Mouse (Mus musculus): ENCODE data around the gene Ifnar2. TPM values are rescaled to one million over a fixed set of nuclear protein-coding genes. Genes with fewer than 3 reads are reported as not detected.

The Ifnar2 gene
- polyA plus RNA-seq, 1 experiment from 2014 or later: 29.9 TPM

DNA sequence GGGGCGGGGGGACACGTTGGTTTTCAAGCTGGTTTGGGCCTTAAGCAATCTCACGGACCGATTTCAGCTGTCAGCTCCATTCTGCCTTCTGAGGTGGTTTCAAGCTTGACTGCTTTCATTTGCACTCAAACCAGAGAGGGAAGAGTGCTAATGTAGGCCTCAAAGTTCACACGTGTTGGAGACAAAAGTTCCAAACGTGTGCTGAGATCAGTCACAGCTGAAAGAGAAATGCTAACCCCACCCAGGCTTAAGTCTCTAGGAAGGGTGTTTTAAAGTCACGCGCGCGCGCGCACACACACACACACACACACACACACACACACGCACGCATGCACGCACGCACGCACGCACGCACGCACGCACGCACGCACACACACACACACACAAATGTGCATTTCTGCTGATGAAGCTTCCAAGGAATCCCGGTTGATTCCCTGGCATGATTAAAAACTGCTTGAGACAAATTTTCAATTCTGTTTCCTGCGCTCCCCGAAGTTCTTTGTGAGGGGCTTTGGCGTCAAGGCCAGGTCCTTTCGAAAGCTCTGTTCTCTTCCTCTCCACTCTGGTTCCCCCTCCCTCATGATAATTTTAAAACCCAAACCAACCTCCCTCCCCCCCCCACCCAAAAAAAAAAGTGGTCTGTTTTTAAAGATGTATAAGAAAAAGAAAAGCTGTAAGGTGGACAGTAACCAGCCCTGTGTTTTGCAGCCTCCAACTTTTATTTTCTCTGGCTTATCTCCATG, 23.8 kb upstream of the Ifnar2 start:
- Histone ChIP-seq H3K4me2 (no peak overlapping the region), H3K4me3 (replicated peaks) (no peak overlapping the region), H3K36me3 (replicated peaks) (no peaks in the 10 kb centered on the region), H3K4me1 (peaks cover 22% of the 10 kb centered on the region), H3K9ac (no peak overlapping the region), H3K27ac (no peak overlapping the region), H3K27me3 (peaks cover 65% of the 10 kb centered on the region), H3K9me3 (no peaks in the 10 kb centered on the region)
- WGBS: 67% methylated on average over 28 of the region's 28 CpGs
- 0 out of 2 replicates have a peak, but pooled peaks have one; percentile 2 for ATAC-seq (ENCODE audit: low FRiP score)

GRCm38 (mm10) chr16:91352084-91352562, 20.5 kb upstream of the Ifnar2 start:
- ATAC-seq (ENCODE audit: low FRiP score): peak; percentile 27; the same call in 1 of the 2 replicates
- Histone ChIP-seq H3K9ac (no peak overlapping the region), H3K27ac (no peak overlapping the region), H3K9me3 (no peaks in the 10 kb centered on the region), H3K4me1 (peaks cover 22% of the 10 kb centered on the region), H3K36me3 (replicated peaks) (no peaks in the 10 kb centered on the region), H3K27me3 (peaks cover 53% of the 10 kb centered on the region), H3K4me2 (no peak overlapping the region), H3K4me3 (replicated peaks) (no peak overlapping the region)
- WGBS: 3% methylated on average over 7 of the region's 7 CpGs

- peaks cover 53% of the 10 kb centered on the region for H3K27me3 ChIP-seq
- no peak for ATAC-seq (ENCODE audit: low FRiP score)
- H3K4me1 ChIP-seq: peaks cover 21% of the 10 kb centered on the region
Observed at GRCm38 (mm10) chr16:91352749-91353148, 19.8 kb upstream of the Ifnar2 start.

GRCm38 (mm10) chr16:91353177-91353576, 19.4 kb upstream of the Ifnar2 start:
- no peak overlapping the region for H3K4me2 ChIP-seq
- H3K36me3 ChIP-seq (replicated peaks): no peaks in the 10 kb centered on the region
- H3K27ac ChIP-seq: no peak overlapping the region
- no peaks in the 10 kb centered on the region for H3K9me3 ChIP-seq
- WGBS: 83% methylated on average over 6 of the region's 6 CpGs
- H3K27me3 ChIP-seq: peaks cover 53% of the 10 kb centered on the region
- no peak for ATAC-seq (ENCODE audit: low FRiP score)
- peaks cover 16% of the 10 kb centered on the region for H3K4me1 ChIP-seq
- no peak overlapping the region for H3K4me3 ChIP-seq (replicated peaks)
- no peak overlapping the region for H3K9ac ChIP-seq

More at GRCm38 (mm10) chr16:91352749-91353148, 19.8 kb upstream of the Ifnar2 start:
- Histone ChIP-seq H3K4me2 (no peak overlapping the region), H3K9ac (no peak overlapping the region), H3K9me3 (no peaks in the 10 kb centered on the region), H3K27ac (no peak overlapping the region), H3K4me3 (replicated peaks) (no peak overlapping the region), H3K36me3 (replicated peaks) (no peaks in the 10 kb centered on the region)
- 82% methylated on average over 7 of the region's 7 CpGs for WGBS

DNA sequence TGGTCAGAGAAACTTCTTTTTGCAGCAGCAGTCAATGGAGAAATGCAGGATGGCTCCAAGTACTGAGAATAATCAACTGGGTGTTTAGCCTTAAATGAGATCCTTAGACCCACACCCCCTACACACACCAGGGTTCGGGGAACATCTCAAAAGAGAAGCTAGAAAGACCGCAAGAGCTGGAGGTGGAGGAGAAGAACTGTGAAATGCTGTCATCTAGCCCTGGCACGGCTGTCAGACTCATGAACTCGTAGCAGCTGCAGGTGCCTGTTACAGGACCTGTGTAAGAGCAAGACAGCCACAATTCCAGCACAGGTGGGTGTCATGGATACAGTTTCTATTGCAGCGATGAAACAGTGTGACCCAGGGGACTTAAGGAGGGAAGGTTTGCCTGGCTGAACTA, 18.9 kb upstream of the Ifnar2 start:
- no peak for ATAC-seq (ENCODE audit: low FRiP score)
- Histone ChIP-seq H3K27me3 (peaks cover 53% of the 10 kb centered on the region), H3K9ac (no peak overlapping the region)

GRCm38 (mm10) chr16:91354599-91354998, 18.0 kb upstream of the Ifnar2 start:
- no peaks in the 10 kb centered on the region for H3K9me3 ChIP-seq
- H3K4me1 ChIP-seq: peaks cover 9% of the 10 kb centered on the region; the same call in 1 of the 2 replicates
- H3K27me3 ChIP-seq: peaks cover 53% of the 10 kb centered on the region
- ATAC-seq (ENCODE audit: low FRiP score): no peak
- no peak overlapping the region for H3K27ac ChIP-seq
- H3K4me3 ChIP-seq (replicated peaks): no peak overlapping the region
- no peak overlapping the region for H3K4me2 ChIP-seq
- 78% methylated on average over 4 of the region's 4 CpGs for whole genome bisulfite sequencing
- H3K9ac ChIP-seq: no peak overlapping the region
- no peaks in the 10 kb centered on the region for H3K36me3 ChIP-seq (replicated peaks)

More for the DNA sequence above, 18.9 kb upstream of the Ifnar2 start:
- Histone ChIP-seq H3K4me3 (replicated peaks) (no peak overlapping the region), H3K4me1 (peaks cover 12% of the 10 kb centered on the region), H3K4me2 (no peak overlapping the region), H3K9me3 (no peaks in the 10 kb centered on the region), H3K36me3 (replicated peaks) (no peaks in the 10 kb centered on the region), H3K27ac (no peak overlapping the region)
- 83% methylated on average over 5 of the region's 5 CpGs for WGBS

DNA sequence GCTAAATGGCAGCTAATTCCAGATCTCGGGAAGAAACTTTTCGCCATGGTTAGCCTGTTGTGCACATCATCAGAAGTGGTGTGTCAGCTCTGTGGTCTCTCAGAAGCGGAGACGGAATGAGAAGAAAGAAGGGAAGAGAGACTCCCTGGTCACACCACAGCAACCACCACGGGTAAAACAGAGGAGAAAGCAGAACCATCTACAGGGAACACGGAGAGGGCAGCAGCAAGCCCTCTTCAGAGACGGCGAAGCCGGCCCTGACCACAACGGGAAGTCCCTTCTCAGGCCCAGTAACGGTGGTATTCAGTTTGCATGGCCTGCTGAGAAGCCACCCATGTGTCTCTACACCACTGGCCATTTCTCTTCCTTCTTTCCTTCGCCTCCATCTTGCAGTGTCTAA, 17.4 kb upstream of the Ifnar2 start:
- H3K4me3 ChIP-seq (replicated peaks): no peak overlapping the region
- 80% methylated on average over 12 of the region's 12 CpGs for WGBS
- peaks cover 9% of the 10 kb centered on the region; the same call in 1 of the 2 replicates for H3K4me1 ChIP-seq
- H3K9me3 ChIP-seq: no peaks in the 10 kb centered on the region
- ATAC-seq (ENCODE audit: low FRiP score): no peak
- peaks cover 50% of the 10 kb centered on the region for H3K27me3 ChIP-seq
- no peaks in the 10 kb centered on the region for H3K36me3 ChIP-seq (replicated peaks)
- H3K27ac ChIP-seq: no peak overlapping the region
- H3K4me2 ChIP-seq: no peak overlapping the region
- no peak overlapping the region for H3K9ac ChIP-seq

DNA sequence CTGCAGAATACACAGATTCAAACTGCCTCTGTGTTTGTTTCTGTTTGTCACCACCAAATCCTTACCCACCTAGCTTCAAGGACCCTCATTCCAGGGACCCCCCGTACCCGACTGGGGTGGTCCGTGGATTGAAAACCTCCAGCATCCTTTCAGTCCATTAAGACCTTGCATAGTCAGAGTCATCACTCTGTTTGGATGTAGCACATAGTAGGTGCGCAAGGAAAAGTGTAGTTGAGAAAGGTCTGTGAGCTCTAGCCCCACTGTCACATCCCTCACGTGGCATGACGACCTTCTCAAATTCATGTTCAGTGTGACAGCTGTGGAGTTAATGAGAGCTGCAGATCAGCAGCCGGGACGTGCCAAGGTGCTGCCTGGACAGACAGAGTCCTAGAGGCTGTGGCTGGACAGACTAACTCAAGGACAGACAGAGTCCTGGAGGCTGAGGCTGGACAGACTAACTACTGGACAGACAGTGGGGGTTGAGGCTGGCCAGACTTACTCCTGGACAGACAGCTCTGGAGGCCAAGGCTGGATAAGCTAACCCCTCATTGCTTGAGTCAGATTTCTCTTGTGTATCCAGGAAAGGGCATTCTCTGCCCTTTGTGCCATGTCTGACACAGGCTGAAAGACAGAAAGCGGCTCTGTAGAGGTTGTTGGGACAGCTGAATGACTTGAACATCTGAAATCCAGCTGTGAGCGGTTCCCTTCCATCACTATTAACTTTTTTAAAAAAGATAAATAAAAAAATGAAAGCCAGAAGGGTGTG, 15.6 kb upstream of the Ifnar2 start:
- no peak overlapping the region for H3K27ac ChIP-seq
- H3K36me3 ChIP-seq (replicated peaks): no peaks in the 10 kb centered on the region
- no peak overlapping the region for H3K4me3 ChIP-seq (replicated peaks)
- no peak for ATAC-seq (ENCODE audit: low FRiP score)
- 0 out of 2 replicates have a peak, but pooled peaks cover 3% of the 10 kb centered on the region for H3K4me1 ChIP-seq
- no peaks in the 10 kb centered on the region for H3K9me3 ChIP-seq
- 75% methylated on average over 10 of the region's 10 CpGs for WGBS
- no peak overlapping the region for H3K9ac ChIP-seq
- no peak overlapping the region for H3K4me2 ChIP-seq
- peaks cover 37% of the 10 kb centered on the region for H3K27me3 ChIP-seq

- H3K36me3 ChIP-seq (replicated peaks): no peaks in the 10 kb centered on the region
- no peaks in the 10 kb centered on the region for H3K9me3 ChIP-seq
- H3K9ac ChIP-seq: no peak overlapping the region
- H3K4me3 ChIP-seq (replicated peaks): no peak overlapping the region
- peaks cover 34% of the 10 kb centered on the region for H3K27me3 ChIP-seq
- WGBS: 59% methylated on average over 10 of the region's 10 CpGs
- 0 out of 2 replicates have a peak, but pooled peaks cover 2% of the 10 kb centered on the region for H3K4me1 ChIP-seq
- no peak overlapping the region for H3K27ac ChIP-seq
- ATAC-seq (ENCODE audit: low FRiP score): no peak
- H3K4me2 ChIP-seq: no peak overlapping the region
Observed at GRCm38 (mm10) chr16:91357526-91357900, 15.1 kb upstream of the Ifnar2 start.

- no peak overlapping the region for H3K4me3 ChIP-seq (replicated peaks)
- 0 out of 2 replicates have a peak, but pooled peaks cover 2% of the 10 kb centered on the region for H3K4me1 ChIP-seq
- 38% methylated on average over 8 of the region's 8 CpGs for WGBS
- no peak overlapping the region for H3K4me2 ChIP-seq
- H3K9me3 ChIP-seq: no peaks in the 10 kb centered on the region
- 0 out of 2 replicates have a peak, but pooled peaks have one; percentile 14 for ATAC-seq (ENCODE audit: low FRiP score)
- H3K9ac ChIP-seq: no peak overlapping the region
- peaks cover 24% of the 10 kb centered on the region for H3K27me3 ChIP-seq
- no peaks in the 10 kb centered on the region for H3K36me3 ChIP-seq (replicated peaks)
- no peak overlapping the region for H3K27ac ChIP-seq
Observed at GRCm38 (mm10) chr16:91358555-91358954, 14.0 kb upstream of the Ifnar2 start.

- ATAC-seq (ENCODE audit: low FRiP score): no peak
- Histone ChIP-seq H3K9ac (no peak overlapping the region), H3K27ac (no peak overlapping the region), H3K4me1 (0 out of 2 replicates have a peak, but pooled peaks cover 2% of the 10 kb centered on the region), H3K4me3 (replicated peaks) (no peak overlapping the region), H3K4me2 (no peak overlapping the region), H3K9me3 (no peaks in the 10 kb centered on the region), H3K36me3 (replicated peaks) (no peaks in the 10 kb centered on the region), H3K27me3 (peaks cover 16% of the 10 kb centered on the region)
- 87% methylated on average over 13 of the region's 13 CpGs for WGBS
Observed at GRCm38 (mm10) chr16:91359531-91359930, 13.1 kb upstream of the Ifnar2 start.

- Histone ChIP-seq H3K4me1 (0 out of 2 replicates have a peak, but pooled peaks cover 2% of the 10 kb centered on the region), H3K27ac (no peak overlapping the region), H3K4me2 (no peak overlapping the region), H3K4me3 (replicated peaks) (no peak overlapping the region), H3K9me3 (no peaks in the 10 kb centered on the region), H3K36me3 (replicated peaks) (no peaks in the 10 kb centered on the region), H3K9ac (no peak overlapping the region), H3K27me3 (peaks cover 15% of the 10 kb centered on the region)
- no peak for ATAC-seq (ENCODE audit: low FRiP score)
- 66% methylated on average over 3 of the region's 3 CpGs for WGBS
Observed at GRCm38 (mm10) chr16:91360162-91360561, 12.4 kb upstream of the Ifnar2 start.

Data from forebrain, embryonic 12.5 days (tissue).